In the genomic region with DNA sequence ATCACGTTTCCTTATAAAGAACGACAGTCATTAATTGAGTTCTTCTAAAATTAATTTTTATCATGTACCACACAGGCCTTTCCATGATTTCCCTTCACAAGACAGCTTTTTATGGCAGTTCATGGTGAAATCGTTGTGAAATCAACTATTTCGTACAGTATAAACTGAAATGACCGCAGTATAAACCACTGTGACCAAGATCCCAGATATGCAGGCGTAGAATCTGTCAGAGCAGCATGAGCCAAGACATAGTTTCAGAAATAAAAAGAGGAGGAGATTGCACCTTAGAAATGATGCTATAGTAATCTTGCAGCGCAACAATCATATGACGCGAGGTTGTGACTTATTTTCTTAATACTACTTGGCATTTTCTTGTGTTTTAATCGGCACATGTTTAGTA, we compare ENCODE assay signal across 28 mouse cellular contexts.
"Had no signal": no experiment of that assay in that cellular context is flagged by ENCODE, and none has a peak within 500 bp of the region (broad histone marks: within the 10 kb centered on the region; RNA-seq: fewer than 3 reads in every experiment).

No protein-coding gene starts in this region.

- H3K27ac ChIP-seq: gastrocnemius, adult 2 months; heart, embryonic 13.5 days; heart, embryonic 15.5 days; hindbrain, embryonic 13.5 days; hindbrain, embryonic 15.5 days; hindbrain, postnatal 0 days; kidney, embryonic 15.5 days; kidney, postnatal 0 days; left cerebral cortex, adult 2 months; limb, embryonic 10.5 days; limb, embryonic 12.5 days; liver, embryonic 13.5 days; liver, embryonic 15.5 days had no signal

- H3K27me3 ChIP-seq: heart, embryonic 13.5 days; heart, embryonic 15.5 days; hindbrain, embryonic 13.5 days; hindbrain, embryonic 15.5 days; kidney, embryonic 15.5 days; limb, embryonic 12.5 days; liver, embryonic 13.5 days; liver, embryonic 15.5 days had no signal

- H3K4me2 ChIP-seq: heart, embryonic 11.5 days; heart, embryonic 13.5 days; heart, embryonic 15.5 days; hindbrain, embryonic 13.5 days; hindbrain, embryonic 15.5 days; kidney, embryonic 15.5 days; limb, embryonic 12.5 days; liver, embryonic 11.5 days; liver, embryonic 13.5 days; liver, embryonic 15.5 days had no signal

- H3K9me3 ChIP-seq: heart, embryonic 13.5 days; heart, embryonic 15.5 days; hindbrain, embryonic 13.5 days; hindbrain, embryonic 15.5 days; kidney, embryonic 15.5 days; limb, embryonic 10.5 days; limb, embryonic 12.5 days; liver, embryonic 13.5 days; liver, embryonic 15.5 days had no signal

- H3K36me3 ChIP-seq: heart, embryonic 13.5 days; heart, embryonic 15.5 days; hindbrain, embryonic 13.5 days; hindbrain, embryonic 15.5 days; kidney, embryonic 15.5 days; limb, embryonic 10.5 days; limb, embryonic 12.5 days; liver, embryonic 13.5 days; liver, embryonic 15.5 days had no signal

- ATAC-seq: hindbrain, postnatal 0 days; intestine, embryonic 16.5 days had no signal

- H3K9ac ChIP-seq: heart, embryonic 13.5 days; heart, embryonic 15.5 days; hindbrain, embryonic 13.5 days; hindbrain, embryonic 15.5 days; kidney, embryonic 15.5 days; limb, embryonic 12.5 days; liver, embryonic 13.5 days; liver, embryonic 15.5 days had no signal

- H3K4me3 ChIP-seq: gastrocnemius, adult 2 months; heart, embryonic 13.5 days; heart, embryonic 15.5 days; hindbrain, embryonic 13.5 days; hindbrain, embryonic 15.5 days; kidney, embryonic 15.5 days; left cerebral cortex, adult 2 months; limb, embryonic 10.5 days; limb, embryonic 12.5 days; liver, embryonic 13.5 days; liver, embryonic 15.5 days had no signal

- H3K4me1 ChIP-seq: hindbrain, embryonic 13.5 days; hindbrain, embryonic 15.5 days; limb, embryonic 12.5 days; liver, embryonic 13.5 days; liver, embryonic 15.5 days had no signal

- DNase-seq: gastrocnemius, adult 2 months; gastrocnemius, postnatal 10 days; gastrocnemius, postnatal 25 days; heart, adult 18-20 months; heart, postnatal 14 days; heart, postnatal 36 days; kidney, adult 11 months; kidney, adult 2 months; kidney, adult 9 months; kidney, postnatal 14 days; kidney, postnatal 36 days; layer of hippocampus, adult 9-11 months; liver; liver, embryonic 13.5 days had no signal
